Mouse (Mus musculus) kidney, adult 2 months (tissue): ENCODE measurements around the gene Gpr19. TPM values are rescaled to one million over a fixed set of nuclear protein-coding genes. Genes with fewer than 3 reads are reported as not detected.

Source experiments
- DNase-seq: peaks from one replicate; pipeline ENCODE4 v3.0.0; 2021
- H3K27ac ChIP-seq: fragments of 200-500 bp; 2 replicates; pipeline ENCODE4 v1.5.1; 2012; ENCODE audit warnings: low read depth, low read length, control low read depth, inconsistent platforms; ENCODE audit not compliant: insufficient read depth
- H3K27me3 ChIP-seq: fragments of 200-500 bp; replicated peaks from 2 replicates; pipeline ENCODE4 v1.6.1; 2012; ENCODE audit warnings: mild to moderate bottlenecking, moderate library complexity, low read length, inconsistent platforms; ENCODE audit not compliant: control insufficient read depth, insufficient read depth
- H3K36me3 ChIP-seq: fragments of 200-500 bp; 2 replicates; pipeline ENCODE4 v1.6.1; 2012; ENCODE audit warnings: mild to moderate bottlenecking, moderate library complexity, low read length, inconsistent platforms; ENCODE audit not compliant: control insufficient read depth, insufficient read depth
- H3K4me1 ChIP-seq: fragments of 200-500 bp; 2 replicates; pipeline ENCODE4 v1.6.1; 2011; ENCODE audit warnings: low read length; ENCODE audit not compliant: control insufficient read depth, insufficient read depth
- H3K4me3 ChIP-seq: fragments of 200-500 bp; 2 replicates; pipeline ENCODE4 v1.5.1; 2011; ENCODE audit warnings: mild to moderate bottlenecking, low read depth, low read length, control low read depth; ENCODE audit not compliant: insufficient read depth
- CTCF ChIP-seq: fragments of 200-500 bp; conservative IDR thresholded peaks from 2 replicates; pipeline ENCODE4 v1.5.1; 2011; ENCODE audit warnings: low read depth, mild to moderate bottlenecking, control low read depth, low read length, moderate library complexity, mixed read lengths; ENCODE audit not compliant: insufficient read depth, insufficient read length
- POLR2A ChIP-seq: fragments of 200-500 bp; IDR thresholded peaks from one replicate; pipeline ENCODE4 v1.6.1; 2011; ENCODE audit warnings: low read depth, low read length, control low read depth
- WGBS: fragments of 180-500 bp; shearing (Covaris S2); methylation state at CpG from one replicate; pipeline ENCODE4 v1.1.7; 2018; 5-methylcytosine and 5-hydroxymethylcytosine counted together
- polyA plus RNA-seq: library from polyadenylated mRNA; depleted of rRNA; stranded (reverse); fragments of >200 nt; gene quantifications from 2 replicates; pipeline ENCODE4 v1.2.3, GENCODE M21; 2012

Gene Gpr19
- polyA plus RNA-seq, 1 experiment: 6.4 TPM

DNA sequence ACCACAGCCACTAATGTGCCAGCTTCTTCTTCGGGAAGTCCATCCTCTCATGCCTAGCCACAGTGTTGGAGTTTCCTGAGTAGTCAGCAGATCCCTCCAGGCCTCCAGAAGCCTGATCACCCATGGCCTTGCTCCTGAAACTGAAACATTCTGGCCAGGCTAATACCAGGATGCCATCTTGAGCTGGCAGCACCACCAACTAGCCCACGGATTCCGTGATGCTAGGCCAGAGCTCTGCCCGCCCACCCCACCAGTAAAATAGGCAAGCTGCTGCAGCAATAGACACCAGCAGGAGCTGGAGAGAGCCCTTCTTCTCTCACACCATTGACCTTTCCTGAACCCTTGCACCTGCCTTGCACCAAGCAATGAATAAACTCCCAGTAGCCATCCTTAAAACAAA lies 50.8 kb downstream of the Gpr19 start:
- no peak for TF ChIP-seq POLR2A
- no peak for TF ChIP-seq CTCF
- no peaks in the 10 kb centered on the region for H3K4me1 ChIP-seq
- DNase-seq: no peak
- no peak overlapping the region for H3K4me3 ChIP-seq
- 81% methylated on average over 4 of the region's 4 CpGs for WGBS
- H3K27ac ChIP-seq: no peak overlapping the region
- no peaks in the 10 kb centered on the region; the same call in 1 of the 2 replicates for H3K36me3 ChIP-seq
- no peaks in the 10 kb centered on the region for H3K27me3 ChIP-seq

DNA sequence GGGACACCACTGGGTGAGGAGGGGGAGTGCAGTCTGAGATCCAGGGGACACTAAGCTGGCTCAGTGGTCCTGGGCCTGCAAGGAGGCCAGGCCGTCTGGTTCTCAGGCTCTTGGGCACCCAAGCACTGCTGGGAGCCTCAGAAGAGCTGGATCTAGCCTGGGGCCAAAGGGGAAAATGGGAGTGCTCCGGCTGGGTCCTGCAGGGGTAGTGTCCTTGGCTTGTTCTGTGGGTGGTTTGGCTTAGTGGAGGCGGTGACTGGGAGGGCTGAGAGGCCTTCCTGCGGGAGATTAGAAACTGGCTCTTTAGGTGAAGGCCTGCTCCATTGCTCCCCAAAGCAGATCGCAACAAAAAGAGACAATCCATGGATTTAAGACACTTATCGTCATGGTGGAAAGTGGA lies 52.1 kb downstream of the Gpr19 start:
- Histone ChIP-seq H3K4me3 (no peak overlapping the region), H3K36me3 (no peaks in the 10 kb centered on the region; the same call in 1 of the 2 replicates), H3K27me3 (no peaks in the 10 kb centered on the region), H3K4me1 (no peaks in the 10 kb centered on the region), H3K27ac (peak overlapping the region; percentile 47; the same call in 1 of the 2 replicates)
- TF ChIP-seq POLR2A (no peak), CTCF (no peak)
- 70% methylated on average over 6 of the region's 6 CpGs for WGBS
- DNase-seq: no peak

DNA sequence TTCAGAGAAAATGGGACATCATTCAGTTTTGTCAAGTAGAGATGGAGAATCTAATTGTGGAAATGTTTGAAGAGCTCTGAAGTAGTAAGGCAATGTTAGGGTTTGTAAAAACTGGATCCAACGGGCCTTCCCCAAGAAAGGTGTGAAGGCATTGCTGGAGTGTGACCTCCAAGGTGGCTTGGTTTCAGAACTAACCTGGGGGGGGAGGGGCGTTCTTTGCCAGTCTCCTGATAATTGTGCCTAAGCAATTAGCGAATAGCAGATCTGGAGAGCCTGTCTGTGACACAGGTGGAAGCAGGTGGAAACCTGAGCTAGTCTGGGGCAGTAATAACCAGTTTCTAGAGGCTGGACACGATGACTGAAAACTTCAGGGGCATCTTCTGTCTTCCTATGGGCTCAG lies 52.7 kb downstream of the Gpr19 start:
- DNase-seq: peak; percentile 42
- WGBS: 57% methylated on average over 4 of the region's 4 CpGs

DNA sequence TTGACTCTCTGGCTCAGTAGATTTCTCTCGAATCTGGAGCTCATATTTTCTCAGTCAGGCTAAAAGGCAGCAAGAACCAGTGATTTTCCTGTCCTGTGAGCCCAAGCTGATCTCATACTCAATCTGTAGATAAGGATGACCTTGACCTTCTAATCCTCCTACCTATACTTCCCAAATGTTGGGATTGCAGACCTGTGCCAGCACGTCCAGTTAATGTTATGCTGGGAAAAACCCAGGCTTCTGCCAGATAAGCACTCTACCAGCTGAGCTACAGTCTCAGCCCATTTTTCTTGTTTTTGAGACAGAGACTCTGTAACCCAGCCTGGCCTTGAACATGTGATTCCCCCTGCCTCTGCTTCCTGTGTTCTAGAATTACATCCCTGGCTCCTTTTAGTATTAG lies 58.0 kb downstream of the Gpr19 start:
- WGBS: 63% methylated on average over 2 of the region's 2 CpGs
- Histone ChIP-seq H3K4me1 (no peaks in the 10 kb centered on the region), H3K36me3 (no peaks in the 10 kb centered on the region; the same call in 1 of the 2 replicates), H3K27me3 (no peaks in the 10 kb centered on the region), H3K27ac (peak overlapping the region; percentile 46; the same call in 1 of the 2 replicates), H3K4me3 (no peak overlapping the region)
- no peak for DNase-seq
- no peak for TF ChIP-seq POLR2A
- no peak for TF ChIP-seq CTCF

More for the DNA sequence above, 52.7 kb downstream of the Gpr19 start:
- no peak overlapping the region for H3K27ac ChIP-seq
- H3K27me3 ChIP-seq: no peaks in the 10 kb centered on the region
- H3K4me3 ChIP-seq: no peak overlapping the region
- H3K4me1 ChIP-seq: no peaks in the 10 kb centered on the region
- H3K36me3 ChIP-seq: no peaks in the 10 kb centered on the region; the same call in 1 of the 2 replicates
- no peak for TF ChIP-seq POLR2A
- TF ChIP-seq CTCF: no peak

DNA sequence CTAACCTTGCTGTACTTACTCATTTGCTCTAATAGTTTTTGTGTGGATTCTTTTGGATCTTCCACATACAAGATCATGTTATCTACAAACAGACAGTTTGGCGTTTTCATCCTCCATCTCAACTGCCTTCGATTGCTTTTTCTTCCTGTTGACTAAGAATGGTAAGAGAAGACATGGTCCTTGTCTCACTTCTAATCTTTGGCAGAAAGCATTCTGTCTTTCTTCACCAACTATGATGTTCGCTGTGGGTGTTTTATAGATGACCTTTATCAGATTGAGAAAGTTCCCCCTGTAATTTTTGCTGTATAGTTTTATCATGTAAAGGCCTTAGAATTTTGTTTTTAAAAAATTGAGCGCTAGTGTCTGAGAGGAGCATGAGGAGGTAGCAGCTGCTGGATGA lies 60.3 kb downstream of the Gpr19 start:
- no peak overlapping the region for H3K4me3 ChIP-seq
- no peaks in the 10 kb centered on the region for H3K4me1 ChIP-seq
- no peaks in the 10 kb centered on the region for H3K27me3 ChIP-seq
- WGBS: 91% methylated on average over 4 of the region's 4 CpGs
- no peak for DNase-seq
- TF ChIP-seq POLR2A (no peak), CTCF (no peak)
- H3K27ac ChIP-seq: no peak overlapping the region
- no peaks in the 10 kb centered on the region; the same call in 1 of the 2 replicates for H3K36me3 ChIP-seq

DNA sequence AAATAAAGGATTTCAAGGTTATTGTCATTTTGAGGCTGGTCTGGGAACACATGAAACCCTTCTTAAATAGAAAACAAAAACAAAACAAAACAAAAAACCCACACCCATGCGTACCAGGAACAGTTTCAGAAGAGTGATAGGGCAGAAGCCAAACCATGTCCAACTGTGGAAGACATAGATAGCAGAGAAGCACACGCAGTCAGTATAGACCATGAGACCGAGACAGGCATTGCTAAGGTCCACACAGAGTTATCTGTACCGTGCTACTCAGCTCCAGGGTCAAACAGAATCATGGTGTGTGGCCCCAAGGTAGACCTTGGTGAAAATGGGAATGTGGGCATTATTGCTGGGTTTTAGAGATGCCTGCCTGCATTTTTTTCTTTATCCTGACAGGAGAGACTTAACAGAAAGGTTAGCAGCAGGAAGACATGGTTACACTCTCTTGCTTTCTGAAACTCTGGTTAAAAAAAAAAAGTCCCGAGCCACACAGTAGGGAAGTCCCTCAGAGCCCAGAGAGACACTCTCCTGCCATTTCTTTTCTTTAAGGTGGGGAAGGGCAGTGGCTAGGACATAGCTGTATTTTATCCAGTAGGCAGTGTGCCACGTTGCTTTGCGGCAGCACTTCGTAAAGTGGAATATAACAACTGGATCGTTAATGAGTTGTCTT lies 63.7 kb downstream of the Gpr19 start:
- no peak for DNase-seq
- Histone ChIP-seq H3K36me3 (no peaks in the 10 kb centered on the region), H3K4me3 (no peak overlapping the region), H3K4me1 (peaks cover 3% of the 10 kb centered on the region; the same call in 1 of the 2 replicates), H3K27me3 (no peaks in the 10 kb centered on the region), H3K27ac (no peak overlapping the region)
- TF ChIP-seq POLR2A (no peak), CTCF (no peak)
- 84% methylated on average over 9 of the region's 9 CpGs for WGBS

DNA sequence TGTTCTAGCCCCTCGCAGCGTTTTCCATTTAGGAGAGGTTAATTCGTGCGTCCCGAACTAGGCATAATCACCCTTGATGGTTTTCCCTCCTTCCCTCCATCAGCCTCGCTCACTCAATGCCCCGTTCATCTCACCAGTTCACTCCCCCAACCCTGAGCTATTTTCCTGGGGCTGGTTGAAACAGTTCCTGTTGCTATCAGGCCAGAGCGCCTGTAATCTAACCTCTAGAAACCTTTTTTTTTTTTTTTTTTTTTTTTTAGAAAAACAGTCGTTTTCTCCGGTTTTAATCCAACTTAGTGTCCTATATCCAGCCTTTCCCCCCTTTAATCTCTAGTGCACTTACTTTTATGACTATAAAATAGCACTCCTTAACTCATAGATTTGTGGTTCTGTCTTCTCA lies 67.6 kb downstream of the Gpr19 start:
- no peak for DNase-seq
- TF ChIP-seq CTCF: no peak
- Histone ChIP-seq H3K27ac (peak overlapping the region; percentile 77; the same call in 1 of the 2 replicates), H3K4me1 (peaks cover 6% of the 10 kb centered on the region), H3K36me3 (no peaks in the 10 kb centered on the region), H3K4me3 (peak overlapping the region; percentile 91), H3K27me3 (no peaks in the 10 kb centered on the region)
- 2% methylated on average over 10 of the region's 10 CpGs for WGBS
